ENCODE assay signal across 25 mouse cellular contexts in the genomic region with DNA sequence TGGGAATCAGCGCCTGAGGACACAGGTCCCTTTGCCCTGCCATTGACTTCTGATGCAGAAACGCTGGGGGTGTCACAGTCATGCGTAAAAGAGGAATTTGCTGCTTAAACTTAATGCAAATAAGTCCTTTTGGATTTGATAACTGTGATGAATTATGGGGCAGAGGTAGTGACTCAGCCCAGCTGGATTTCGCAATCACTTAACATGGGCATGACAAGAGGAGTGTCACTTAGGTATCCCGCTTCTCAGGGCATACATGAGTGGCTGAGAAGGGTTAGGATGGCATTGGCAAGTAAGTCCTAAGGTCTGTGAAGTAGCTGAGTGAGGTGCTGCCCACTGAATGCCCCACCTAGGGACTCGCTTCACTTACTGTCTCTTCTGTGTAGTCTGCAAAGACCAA. TPM values are rescaled to one million over a fixed set of nuclear protein-coding genes. Genes with fewer than 3 reads are reported as not detected.
DNase-seq lines count a peak whose midpoint lies in the region; ATAC-seq and TF ChIP-seq lines count a peak whose summit lies in the region.
"Had no signal": no experiment of that assay in that cellular context is flagged by ENCODE, and none has a peak within 500 bp of the region (broad histone marks: within the 10 kb centered on the region; RNA-seq: fewer than 3 reads in every experiment).

No protein-coding gene starts in this region.

- no peak overlapping the region for H3K9ac ChIP-seq in lung, postnatal 0 days (replicated peaks; ENCODE audit: low read depth)
- no peak overlapping the region for H3K9ac ChIP-seq in midbrain, embryonic 13.5 days (replicated peaks)
- H3K9ac ChIP-seq: embryonic facial prominence, embryonic 12.5 days; forebrain, embryonic 12.5 days; hindbrain, embryonic 13.5 days; limb, embryonic 15.5 days; midbrain, embryonic 12.5 days; neural tube, embryonic 12.5 days; stomach, embryonic 15.5 days had no signal

- H3K9me3 ChIP-seq in lung, postnatal 0 days (ENCODE audit: low read length), result no peaks in the 10 kb centered on the region
- no peaks in the 10 kb centered on the region for H3K9me3 ChIP-seq in midbrain, embryonic 13.5 days
- H3K9me3 ChIP-seq in midbrain, embryonic 10.5 days (replicated peaks), result no peaks in the 10 kb centered on the region
- H3K9me3 ChIP-seq: embryonic facial prominence, embryonic 12.5 days; forebrain, embryonic 12.5 days; hindbrain, embryonic 13.5 days; limb, embryonic 15.5 days; midbrain, embryonic 12.5 days; neural tube, embryonic 12.5 days; stomach, embryonic 15.5 days had no signal

- no peaks in the 10 kb centered on the region for H3K36me3 ChIP-seq in lung, postnatal 0 days (ENCODE audit: insufficient read depth, low read length)
- H3K36me3 ChIP-seq in midbrain, embryonic 13.5 days, result peaks cover 22% of the 10 kb centered on the region
- peaks cover 30% of the 10 kb centered on the region for H3K36me3 ChIP-seq in midbrain, embryonic 10.5 days
- H3K36me3 ChIP-seq: forebrain, embryonic 12.5 days had no signal

- intact Hi-C loops in left cerebral cortex, postnatal 36 days (cut with DNase I), result no loop called here

- H3K4me1 ChIP-seq in lung, postnatal 0 days (ENCODE audit: insufficient read depth, low read depth, low read length), result no peaks in the 10 kb centered on the region
- no peaks in the 10 kb centered on the region for H3K4me1 ChIP-seq in midbrain, embryonic 13.5 days (replicated peaks)
- H3K4me1 ChIP-seq in midbrain, embryonic 10.5 days, result no peaks in the 10 kb centered on the region
- H3K4me1 ChIP-seq: embryonic facial prominence, embryonic 12.5 days; forebrain, embryonic 12.5 days; hindbrain, embryonic 13.5 days; limb, embryonic 15.5 days; midbrain, embryonic 12.5 days; neural tube, embryonic 12.5 days; stomach, embryonic 15.5 days had no signal

- no peak for TF ChIP-seq CTCF in lung, postnatal 0 days (IDR thresholded peaks at IDR 0.05)

- H3K27me3 ChIP-seq in lung, postnatal 0 days (replicated peaks; ENCODE audit: insufficient read depth, low read length), result no peaks in the 10 kb centered on the region
- H3K27me3 ChIP-seq in midbrain, embryonic 13.5 days, result no peaks in the 10 kb centered on the region
- no peaks in the 10 kb centered on the region for H3K27me3 ChIP-seq in midbrain, embryonic 10.5 days (ENCODE audit: low read depth, poor library complexity, severe bottlenecking)
- H3K27me3 ChIP-seq: embryonic facial prominence, embryonic 12.5 days; forebrain, embryonic 12.5 days; hindbrain, embryonic 13.5 days; limb, embryonic 15.5 days; midbrain, embryonic 12.5 days; neural tube, embryonic 12.5 days; stomach, embryonic 15.5 days had no signal

- H3K4me3 ChIP-seq in lung, postnatal 0 days (ENCODE audit: low read depth, low read length), result no peak overlapping the region
- H3K4me3 ChIP-seq in midbrain, embryonic 13.5 days (replicated peaks), result no peak overlapping the region
- no peak overlapping the region for H3K4me3 ChIP-seq in midbrain, embryonic 10.5 days
- H3K4me3 ChIP-seq: embryonic facial prominence, embryonic 12.5 days; forebrain, embryonic 12.5 days; hindbrain, embryonic 13.5 days; left cerebral cortex, adult 2 months; limb, embryonic 15.5 days; midbrain, embryonic 12.5 days; neural tube, embryonic 12.5 days; stomach, embryonic 15.5 days had no signal

- H3K4me2 ChIP-seq in lung, postnatal 0 days (replicated peaks; ENCODE audit: low read depth, low read length), result no peak overlapping the region
- H3K4me2 ChIP-seq in midbrain, embryonic 13.5 days (replicated peaks), result no peak overlapping the region
- H3K4me2 ChIP-seq: embryonic facial prominence, embryonic 12.5 days; forebrain, embryonic 12.5 days; hindbrain, embryonic 13.5 days; limb, embryonic 15.5 days; midbrain, embryonic 12.5 days; neural tube, embryonic 12.5 days; stomach, embryonic 15.5 days had no signal

- WGBS in lung, postnatal 0 days, result 75% methylated on average over 6 of the region's 6 CpGs
- WGBS in midbrain, embryonic 13.5 days, result 98% methylated on average over 6 of the region's 6 CpGs
- WGBS in midbrain, embryonic 10.5 days, result 97% methylated on average over 6 of the region's 6 CpGs

- peak; percentile 45 for DNase-seq in lung, postnatal 0 days (ENCODE audit: low spot score)
- DNase-seq in lung, postnatal 10 days, result no peak
- DNase-seq in adipocyte (ENCODE audit: low spot score), result peak; percentile 34
- DNase-seq in adrenal gland, postnatal 36 days, result peak; percentile 49 to 50
- DNase-seq in left cerebral cortex, postnatal 36 days (ENCODE audit: low spot score in 2 of 2), result no peak
- no peak for DNase-seq in midbrain, embryonic 10.5 days (ENCODE audit: low spot score)
- DNase-seq: cerebellum, adult 11-12 months; cerebellum, postnatal 10 days; gastrocnemius, postnatal 36 days; kidney, adult 18-20 months; kidney, postnatal 4 days; left cerebral cortex, postnatal 4 days; retina, postnatal 1 day; right cerebral cortex, postnatal 4 days; thymus, postnatal 25 days had no signal

- no peak for TF ChIP-seq EP300 in lung, postnatal 0 days (IDR thresholded peaks at IDR 0.05)

- 0 out of 2 replicates have a peak, but pooled peaks have one; percentile 37 for ATAC-seq in lung, postnatal 0 days
- ATAC-seq in midbrain, embryonic 13.5 days, result no peak
- ATAC-seq: inflammation-experienced regulatory T-cells, adult 6 months had no signal

- H3K27ac ChIP-seq in lung, postnatal 0 days (ENCODE audit: low read length), result no peak overlapping the region
- no peak overlapping the region for H3K27ac ChIP-seq in midbrain, embryonic 13.5 days
- no peak overlapping the region for H3K27ac ChIP-seq in midbrain, embryonic 10.5 days (replicated peaks)
- H3K27ac ChIP-seq: embryonic facial prominence, embryonic 12.5 days; forebrain, embryonic 12.5 days; hindbrain, embryonic 13.5 days; left cerebral cortex, adult 2 months; limb, embryonic 15.5 days; midbrain, embryonic 12.5 days; neural tube, embryonic 12.5 days; stomach, embryonic 15.5 days had no signal

RNA-seq across cellular contexts. Expression of a gene that starts 15.1 kb away (rescaled TPM):
- polyA plus RNA-seq in lung, postnatal 0 days (2015; fragmentation: Nextera tagmentation; extraction: Ambion mirVana), result 45.5 and 50.3 TPM in 2 replicates
- total RNA-seq in adrenal gland, postnatal 36 days (2021), result 10 to 100 TPM; 47.2 to 56.6 TPM
- 10 to 100 TPM; 35.6 to 40.0 TPM for total RNA-seq in left cerebral cortex, postnatal 36 days (2021)
- polyA plus RNA-seq in midbrain, embryonic 13.5 days (2015; fragmentation: Nextera tagmentation; extraction: Ambion mirVana), result 63.2 and 88.9 TPM in 2 replicates
- 68.8 and 70.9 TPM in 2 replicates for polyA plus RNA-seq in midbrain, embryonic 10.5 days (2016; fragmentation: Nextera tagmentation; extraction: Ambion mirVana)

Comparison
In these comparisons a context has a peak if more than half of its experiments do, and no peak if none do; other contexts are left out.
1. DNase-seq: peak in lung, postnatal 0 days (single experiment), adipocyte (single experiment) and adrenal gland, postnatal 36 days (2 of 2); none in lung, postnatal 10 days (single experiment), left cerebral cortex, postnatal 36 days (0 of 2) and midbrain, embryonic 10.5 days (single experiment).